Mouse (Mus musculus) hindbrain, postnatal 0 days (tissue): ENCODE measurements around the gene Mus81. TPM values are rescaled to one million over a fixed set of nuclear protein-coding genes. Genes with fewer than 3 reads are reported as not detected.

Source experiments
- ATAC-seq: fragments of 200-750 bp; cut with Nextera tagmentation; 2 replicates; pipeline ENCODE4 v1.8.0; 2017; ENCODE audit warnings: mild to moderate bottlenecking, moderate TSS enrichment, moderate library complexity
- DNase-seq: peaks from one replicate; pipeline ENCODE4 v3.0.0-alpha.2; 2015; ENCODE audit warnings: low spot score
- H3K27ac ChIP-seq: fragments of 300-500 bp; sonication (generic); 2 replicates; pipeline ENCODE4 v1.5.1; 2014; ENCODE audit warnings: mild to moderate bottlenecking
- H3K27me3 ChIP-seq: fragments of 300-500 bp; sonication (generic); 2 replicates; pipeline ENCODE4 v1.6.1; 2014; ENCODE audit warnings: low read length, mixed read lengths; ENCODE audit not compliant: insufficient read depth
- H3K36me3 ChIP-seq: fragments of 300-500 bp; sonication (generic); 2 replicates; pipeline ENCODE4 v1.6.1; 2014; ENCODE audit warnings: low read length, mixed read lengths; ENCODE audit not compliant: insufficient read depth
- H3K4me1 ChIP-seq: fragments of 300-500 bp; sonication (generic); 2 replicates; pipeline ENCODE4 v1.6.1; 2014; ENCODE audit warnings: antibody characterized with exemption, low read length, mixed read lengths; ENCODE audit not compliant: insufficient read depth
- H3K4me2 ChIP-seq: fragments of 300-500 bp; sonication (generic); 2 replicates; pipeline ENCODE4 v1.6.1; 2014; ENCODE audit warnings: low read depth, mild to moderate bottlenecking, low read length, moderate library complexity, mixed read lengths
- H3K4me3 ChIP-seq: fragments of 300-500 bp; sonication (generic); 2 replicates; pipeline ENCODE4 v1.5.1; 2014; ENCODE audit warnings: low read length
- H3K9ac ChIP-seq: fragments of 300-500 bp; sonication (generic); replicated peaks from 2 replicates; pipeline ENCODE4 v1.6.1; 2014; ENCODE audit warnings: mild to moderate bottlenecking, low read length, moderate library complexity, mixed read lengths
- H3K9me3 ChIP-seq: fragments of 300-500 bp; sonication (generic); 2 replicates; pipeline ENCODE4 v1.6.1; 2016; ENCODE audit warnings: low read length, mixed read lengths
- CTCF ChIP-seq: IDR thresholded peaks from 2 replicates; pipeline ENCODE4 v1.5.1; 2016; ENCODE audit warnings: antibody characterized with exemption, control low read depth, low read depth
- WGBS: fragments of 180-500 bp; shearing (Covaris S2); extraction: QIAGEN DNeasy Blood & Tissue Kit; methylation state at CpG from one replicate; pipeline ENCODE4 v1.1.7; 2014; 5-methylcytosine and 5-hydroxymethylcytosine counted together
- polyA plus RNA-seq: library from polyadenylated mRNA; unstranded; fragments of >200 nt; fragmentation: Nextera tagmentation; extraction: Ambion mirVana; gene quantifications from 2 replicates; pipeline ENCODE4 v1.2.1, GENCODE M21; 2015
- total RNA-seq: library from RNA; depleted of rRNA; stranded (reverse); fragments of >200 nt; gene quantifications from 2 replicates; pipeline ENCODE4 v1.2.3, GENCODE M21; 2014

The Mus81 gene
- total and polyA plus RNA-seq, 2 experiments from 2014 or later: 27.4 to 58.8 TPM

- H3K4me2 ChIP-seq: no peak overlapping the region
- no peak for DNase-seq
- H3K36me3 ChIP-seq: peaks cover 31% of the 10 kb centered on the region
- H3K9ac ChIP-seq: no peak overlapping the region; the same call in 1 of the 2 replicates
- H3K9me3 ChIP-seq: no peaks in the 10 kb centered on the region
- peaks cover 4% of the 10 kb centered on the region for H3K4me1 ChIP-seq
- no peaks in the 10 kb centered on the region for H3K27me3 ChIP-seq
- no peak overlapping the region for H3K4me3 ChIP-seq
- TF ChIP-seq CTCF: no peak
- 89% methylated on average over 8 of the region's 8 CpGs for WGBS
- ATAC-seq: no peak
- H3K27ac ChIP-seq: no peak overlapping the region
Observed at GRCm38 (mm10) chr19:5486286-5486685, 1.9 kb downstream of the Mus81 start.

- no peak for DNase-seq
- ATAC-seq: no peak
- Histone ChIP-seq H3K27ac (no peak overlapping the region), H3K36me3 (peaks cover 31% of the 10 kb centered on the region), H3K4me2 (no peak overlapping the region), H3K9me3 (no peaks in the 10 kb centered on the region), H3K4me1 (peaks cover 4% of the 10 kb centered on the region), H3K27me3 (no peaks in the 10 kb centered on the region), H3K9ac (no peak overlapping the region), H3K4me3 (no peak overlapping the region)
- WGBS: 90% methylated on average over 7 of the region's 7 CpGs
- TF ChIP-seq CTCF: no peak
Observed at GRCm38 (mm10) chr19:5485821-5486220, 2.4 kb downstream of the Mus81 start.

DNA sequence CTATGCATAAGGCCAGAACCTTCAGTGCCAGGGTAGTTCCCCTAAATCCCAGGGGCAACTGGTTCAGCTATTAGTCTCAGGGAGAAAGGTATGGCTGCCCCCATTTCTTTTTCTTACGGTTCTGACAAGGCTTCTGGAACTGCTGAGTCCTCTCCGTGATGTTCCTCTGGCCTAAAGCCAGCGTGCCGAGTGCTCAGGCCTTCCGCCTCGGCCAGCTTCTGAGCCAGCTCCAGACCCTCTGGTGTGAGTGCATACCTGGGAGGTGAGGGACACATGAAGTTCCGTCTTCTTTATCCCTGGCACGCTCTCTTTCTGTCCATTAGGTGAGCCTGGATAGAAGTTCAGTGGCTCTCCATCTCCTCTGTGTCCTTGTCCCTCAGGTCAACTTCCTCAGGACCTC is 2.8 kb downstream of the Mus81 start:
- no peak for TF ChIP-seq CTCF
- peaks cover 4% of the 10 kb centered on the region for H3K4me1 ChIP-seq

GRCm38 (mm10) chr19:5484496-5484895 is 3.7 kb downstream of the Mus81 start:
- TF ChIP-seq CTCF: no peak
- H3K4me3 ChIP-seq: no peak overlapping the region
- H3K4me2 ChIP-seq: no peak overlapping the region
- no peak for ATAC-seq
- H3K4me1 ChIP-seq: peaks cover 4% of the 10 kb centered on the region
- H3K27me3 ChIP-seq: no peaks in the 10 kb centered on the region
- no peak for DNase-seq
- H3K27ac ChIP-seq: no peak overlapping the region
- peaks cover 31% of the 10 kb centered on the region for H3K36me3 ChIP-seq
- 94% methylated on average over 5 of the region's 5 CpGs for WGBS
- no peak overlapping the region for H3K9ac ChIP-seq
- H3K9me3 ChIP-seq: no peaks in the 10 kb centered on the region

More for the DNA sequence above, 2.8 kb downstream of the Mus81 start:
- DNase-seq (no peak), ATAC-seq (no peak)
- Histone ChIP-seq H3K36me3 (peaks cover 31% of the 10 kb centered on the region), H3K9ac (no peak overlapping the region), H3K27me3 (no peaks in the 10 kb centered on the region), H3K27ac (no peak overlapping the region), H3K9me3 (no peaks in the 10 kb centered on the region), H3K4me2 (no peak overlapping the region), H3K4me3 (no peak overlapping the region)
- 88% methylated on average over 8 of the region's 8 CpGs for WGBS

- Histone ChIP-seq H3K36me3 (peaks cover 31% of the 10 kb centered on the region), H3K4me1 (no peaks in the 10 kb centered on the region), H3K27me3 (no peaks in the 10 kb centered on the region), H3K4me2 (no peak overlapping the region), H3K9me3 (no peaks in the 10 kb centered on the region), H3K9ac (no peak overlapping the region), H3K27ac (no peak overlapping the region), H3K4me3 (no peak overlapping the region)
- no peak for TF ChIP-seq CTCF
- no peak for ATAC-seq
- 94% methylated on average over 19 of the region's 19 CpGs for WGBS
- DNase-seq: no peak
Observed at GRCm38 (mm10) chr19:5483386-5484359, 4.5 kb downstream of the Mus81 start.

DNA sequence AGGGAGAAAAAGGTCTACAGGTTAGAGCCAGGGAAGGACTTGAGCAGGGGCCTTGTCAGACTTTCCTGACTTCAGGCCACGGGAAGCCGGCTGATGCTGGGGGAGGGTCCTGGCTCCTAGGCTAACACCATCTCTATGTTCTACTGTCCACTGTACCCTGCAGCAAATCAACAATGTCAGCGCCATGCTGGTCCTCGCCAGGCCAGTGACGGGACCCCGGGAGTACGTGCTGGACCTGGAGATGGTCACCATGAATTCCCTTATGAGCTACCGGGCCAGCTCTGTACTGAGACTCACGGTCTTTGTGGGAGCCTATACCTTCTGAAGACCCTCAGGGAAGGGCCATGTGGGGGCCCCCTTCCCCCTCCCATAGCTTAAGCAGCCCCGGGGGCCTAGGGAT is 6.8 kb downstream of the Mus81 start:
- WGBS: 92% methylated on average over 10 of the region's 10 CpGs
- TF ChIP-seq CTCF: no peak
- H3K4me3 ChIP-seq: no peak overlapping the region
- H3K4me1 ChIP-seq: no peaks in the 10 kb centered on the region
- DNase-seq: no peak
- ATAC-seq: no peak
- peaks cover 31% of the 10 kb centered on the region for H3K36me3 ChIP-seq
- no peak overlapping the region for H3K27ac ChIP-seq
- no peak overlapping the region for H3K9ac ChIP-seq
- no peaks in the 10 kb centered on the region for H3K27me3 ChIP-seq
- no peak overlapping the region for H3K4me2 ChIP-seq
- no peaks in the 10 kb centered on the region for H3K9me3 ChIP-seq

GRCm38 (mm10) chr19:5480016-5480415 is 8.2 kb downstream of the Mus81 start:
- peaks cover 7% of the 10 kb centered on the region for H3K4me1 ChIP-seq
- peaks cover 22% of the 10 kb centered on the region for H3K36me3 ChIP-seq
- no peak overlapping the region for H3K4me3 ChIP-seq
- no peak overlapping the region for H3K4me2 ChIP-seq
- H3K9me3 ChIP-seq: no peaks in the 10 kb centered on the region
- no peak for TF ChIP-seq CTCF
- ATAC-seq: no peak
- H3K9ac ChIP-seq: no peak overlapping the region
- WGBS: 89% methylated on average over 10 of the region's 10 CpGs
- no peaks in the 10 kb centered on the region for H3K27me3 ChIP-seq
- DNase-seq: no peak
- H3K27ac ChIP-seq: no peak overlapping the region
